Mouse (Mus musculus) lung, embryonic 15.5 days (tissue): ENCODE measurements at regions not wholly inside any gene's neighbourhood (a gene's known extent, or its start where the extent isn't known, plus 50 kb on each side); places are given as distances from the start of the nearest gene placed in this dataset.

ENCODE experiments used
- ATAC-seq: fragments of 200-750 bp; cut with Nextera tagmentation; 2 replicates; pipeline ENCODE4 v1.8.0; 2017; ENCODE audit warnings: moderate number of reproducible peaks, borderline replicate concordance; ENCODE audit not compliant: low FRiP score, low TSS enrichment; ENCODE audit errors: extremely low read depth
- H3K27ac ChIP-seq: fragments of 300-500 bp; sonication (generic); 2 replicates; pipeline ENCODE4 v1.5.1; 2015; ENCODE audit warnings: moderate library complexity, mild to moderate bottlenecking, inconsistent platforms
- H3K27me3 ChIP-seq: fragments of 300-500 bp; sonication (generic); 2 replicates; pipeline ENCODE4 v1.6.1; 2015; ENCODE audit warnings: inconsistent platforms
- H3K36me3 ChIP-seq: fragments of 300-500 bp; sonication (generic); 2 replicates; pipeline ENCODE4 v1.6.1; 2015; ENCODE audit warnings: inconsistent platforms
- H3K4me1 ChIP-seq: fragments of 300-500 bp; sonication (generic); 2 replicates; pipeline ENCODE4 v1.6.1; 2015; ENCODE audit warnings: inconsistent platforms
- H3K4me2 ChIP-seq: fragments of 300-500 bp; sonication (generic); 2 replicates; pipeline ENCODE4 v1.6.1; 2015; ENCODE audit warnings: inconsistent platforms, mild to moderate bottlenecking, moderate library complexity
- H3K4me3 ChIP-seq: fragments of 300-500 bp; sonication (generic); 2 replicates; pipeline ENCODE4 v1.5.1; 2015; ENCODE audit warnings: mild to moderate bottlenecking, inconsistent platforms
- H3K9ac ChIP-seq: fragments of 300-500 bp; sonication (generic); 2 replicates; pipeline ENCODE4 v1.6.1; 2015; ENCODE audit warnings: inconsistent platforms
- H3K9me3 ChIP-seq: fragments of 300-500 bp; sonication (generic); 2 replicates; pipeline ENCODE4 v1.6.1; 2016; ENCODE audit warnings: inconsistent platforms
- WGBS: fragments of 180-500 bp; shearing (Covaris S2); methylation state at CpG from one replicate; pipeline ENCODE4 v1.1.7; 2015; 5-methylcytosine and 5-hydroxymethylcytosine counted together

DNA sequence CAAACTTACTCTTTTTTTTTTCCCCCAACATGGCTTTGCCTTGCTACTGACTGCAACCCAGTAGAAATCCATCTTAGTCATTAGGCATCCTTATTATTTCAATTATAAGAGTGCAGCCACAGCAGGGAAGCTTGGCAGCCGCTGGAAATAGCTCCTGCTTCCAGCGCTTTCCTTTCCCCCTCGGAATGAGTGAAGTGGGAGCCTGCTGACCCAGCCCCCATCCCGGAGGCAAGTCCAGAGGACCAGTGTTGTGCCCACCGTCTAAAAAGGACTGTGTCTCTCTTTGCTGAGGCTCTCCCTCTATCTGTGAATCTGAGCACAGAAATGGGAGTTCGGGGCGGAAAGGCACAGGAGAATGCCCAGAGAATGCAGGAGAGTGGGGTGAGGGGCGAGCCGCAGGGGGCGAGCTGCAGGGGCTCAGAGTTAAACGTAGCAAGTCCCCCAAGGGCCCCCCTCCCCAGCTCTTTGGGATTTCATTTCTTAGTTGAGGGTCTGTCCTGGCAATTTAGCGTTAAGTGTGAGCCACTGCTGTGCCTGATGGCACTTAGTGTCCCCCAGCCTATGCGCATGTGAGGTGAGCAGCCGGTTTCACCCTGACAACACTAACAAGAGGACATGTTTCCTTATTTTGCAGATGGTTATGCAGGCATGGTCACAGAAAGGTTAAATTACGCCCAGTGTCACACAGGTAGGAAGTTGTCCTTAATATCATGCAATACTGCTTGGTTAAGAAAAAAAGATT lies 117.4 kb upstream of the Arid2 start:
- H3K4me3 ChIP-seq, result no peak overlapping the region

DNA sequence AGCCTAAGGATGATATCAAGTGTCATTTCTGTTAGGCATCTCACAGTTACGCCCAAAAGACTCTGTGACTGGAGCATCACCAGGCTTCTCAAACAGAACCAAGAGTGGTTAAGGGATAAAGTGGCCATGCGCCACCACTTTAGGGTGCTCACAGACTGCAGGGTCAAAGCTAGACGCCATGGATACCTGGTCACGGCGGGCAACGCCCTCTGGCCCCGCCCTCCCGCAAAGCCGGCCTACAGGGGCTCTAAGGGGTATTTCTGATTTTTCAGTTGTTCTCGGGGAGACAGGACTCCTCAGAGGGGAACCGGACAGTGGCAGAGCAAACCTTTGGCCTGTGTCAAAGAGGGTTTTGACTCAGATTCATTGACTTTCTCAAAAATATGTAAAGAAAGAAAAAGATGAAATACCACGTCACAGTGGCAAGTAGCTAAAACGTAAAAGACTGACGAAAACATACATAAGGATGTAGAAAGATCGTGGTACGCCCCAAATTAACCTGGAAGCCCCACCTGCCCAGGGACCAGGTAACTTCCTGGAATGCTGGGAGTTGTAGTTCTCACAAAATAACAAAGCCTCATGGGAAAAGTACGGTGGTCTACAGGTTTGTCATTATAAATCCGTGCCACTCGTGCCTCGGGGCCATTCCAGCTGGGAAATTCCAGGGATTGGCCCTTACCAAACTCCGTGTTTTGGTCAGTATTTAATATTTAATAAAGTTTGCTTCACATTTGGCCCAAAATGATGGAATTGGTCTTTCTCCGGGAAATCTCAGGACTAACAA lies 116.1 kb upstream of the Arid2 start:
- WGBS, result 10% methylated on average over 22 of the region's 22 CpGs
- ATAC-seq, result peak; percentile 74
- H3K27me3 ChIP-seq, result peaks cover 22% of the 10 kb centered on the region
- no peaks in the 10 kb centered on the region for H3K4me1 ChIP-seq
- H3K36me3 ChIP-seq, result no peaks in the 10 kb centered on the region
- H3K9me3 ChIP-seq, result no peaks in the 10 kb centered on the region
- H3K27ac ChIP-seq, result 0 out of 2 replicates have a peak overlapping the region, but pooled peaks have one; percentile 29
- H3K4me2 ChIP-seq, result peak overlapping the region; percentile 40
- no peak overlapping the region for H3K9ac ChIP-seq
- H3K4me3 ChIP-seq, result peak overlapping the region; percentile 35

More for the DNA sequence above, 117.4 kb upstream of the Arid2 start:
- peaks cover 22% of the 10 kb centered on the region for H3K27me3 ChIP-seq
- no peaks in the 10 kb centered on the region for H3K9me3 ChIP-seq
- H3K4me2 ChIP-seq, result peak overlapping the region; percentile 28; the same call in 1 of the 2 replicates
- no peak overlapping the region for H3K27ac ChIP-seq
- H3K9ac ChIP-seq, result no peak overlapping the region
- no peak for ATAC-seq
- H3K36me3 ChIP-seq, result no peaks in the 10 kb centered on the region
- 14% methylated on average over 15 of the region's 15 CpGs for WGBS
- H3K4me1 ChIP-seq, result no peaks in the 10 kb centered on the region

DNA sequence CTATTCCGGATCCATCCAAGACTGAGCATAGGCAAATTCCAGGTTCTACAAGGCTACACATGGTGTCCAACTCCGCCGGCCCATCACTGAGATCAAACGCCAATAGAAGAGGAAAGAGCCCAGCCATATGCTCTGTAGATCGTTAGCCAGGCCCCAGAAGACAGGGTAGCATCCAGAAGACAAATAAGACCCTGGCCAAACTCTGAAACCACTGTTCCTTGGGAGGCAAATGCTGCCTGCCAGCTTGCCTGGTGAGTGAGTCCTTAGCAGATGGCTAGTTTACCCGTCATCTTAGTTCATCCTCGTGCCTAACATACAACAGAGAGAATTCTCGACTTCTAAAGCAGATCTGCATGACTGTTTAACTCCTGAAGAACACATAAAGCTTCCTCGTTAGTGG lies 109.4 kb upstream of the Arid2 start:
- ATAC-seq, result no peak
- H3K4me2 ChIP-seq, result no peak overlapping the region
- H3K9ac ChIP-seq, result no peak overlapping the region
- no peaks in the 10 kb centered on the region; the same call in 1 of the 2 replicates for H3K27me3 ChIP-seq
- 76% methylated on average over 9 of the region's 9 CpGs for WGBS
- no peaks in the 10 kb centered on the region for H3K9me3 ChIP-seq
- no peak overlapping the region for H3K27ac ChIP-seq
- no peaks in the 10 kb centered on the region for H3K4me1 ChIP-seq
- no peaks in the 10 kb centered on the region for H3K36me3 ChIP-seq
- no peak overlapping the region for H3K4me3 ChIP-seq

DNA sequence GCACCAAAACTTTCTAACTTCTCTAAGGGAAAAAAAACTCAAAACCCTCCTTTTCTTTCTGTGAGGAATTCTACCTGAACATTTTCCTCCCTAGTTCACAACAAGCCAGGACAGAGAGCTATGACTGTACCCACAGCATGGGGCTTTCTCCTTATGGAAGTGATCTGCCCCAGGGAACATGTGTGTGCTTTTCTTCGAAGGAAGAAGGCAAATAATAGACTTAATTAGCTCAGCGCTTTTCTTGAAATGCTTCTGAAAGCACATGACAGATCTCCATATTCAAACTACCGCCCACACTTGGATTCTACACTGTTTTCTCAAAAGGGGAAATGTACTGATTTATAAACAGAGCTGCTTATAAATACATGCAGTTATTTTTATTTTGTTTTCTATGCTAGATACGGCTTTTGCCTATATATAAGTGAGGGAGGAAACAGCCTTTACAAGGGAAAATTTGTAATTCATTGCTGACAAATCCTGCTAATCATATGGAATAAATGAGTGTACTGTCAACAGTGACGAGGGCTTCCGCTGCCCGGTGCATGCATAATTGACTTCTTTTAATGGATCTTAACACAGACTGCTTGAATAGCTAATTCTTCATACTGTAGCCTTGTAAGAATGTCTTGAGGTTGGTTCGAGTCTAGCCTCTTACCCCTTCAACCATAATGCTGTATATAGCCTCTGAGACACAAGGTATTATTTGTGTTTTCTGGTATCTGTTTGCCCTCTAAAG lies 108.8 kb upstream of the Arid2 start:
- 84% methylated on average over 8 of the region's 8 CpGs for WGBS
- H3K4me3 ChIP-seq, result no peak overlapping the region
- no peaks in the 10 kb centered on the region; the same call in 1 of the 2 replicates for H3K27me3 ChIP-seq
- no peaks in the 10 kb centered on the region for H3K4me1 ChIP-seq
- no peak overlapping the region for H3K4me2 ChIP-seq
- H3K27ac ChIP-seq, result no peak overlapping the region
- H3K36me3 ChIP-seq, result no peaks in the 10 kb centered on the region
- ATAC-seq, result no peak
- no peak overlapping the region for H3K9ac ChIP-seq
- H3K9me3 ChIP-seq, result no peaks in the 10 kb centered on the region

DNA sequence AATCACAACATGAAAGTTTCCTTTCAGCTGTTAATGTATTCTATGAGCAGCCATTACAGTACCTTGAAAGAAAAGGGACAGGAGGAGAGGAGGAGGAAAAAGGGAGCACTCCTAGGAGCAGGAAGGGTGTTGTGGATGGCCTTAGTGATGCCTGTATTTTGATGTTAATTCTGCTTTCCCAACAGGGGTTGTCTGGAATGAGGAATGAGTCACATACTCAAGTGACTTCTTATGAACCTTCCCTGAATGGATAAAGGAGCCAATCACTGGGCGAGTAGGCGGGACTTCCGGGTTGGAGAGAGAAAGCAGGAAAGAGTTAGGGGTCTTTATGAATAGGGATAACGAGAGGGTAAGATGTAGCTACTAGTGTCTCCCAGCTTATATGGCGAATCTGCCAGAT lies 107.8 kb upstream of the Arid2 start:
- Histone ChIP-seq H3K9ac (no peak overlapping the region), H3K36me3 (no peaks in the 10 kb centered on the region), H3K27ac (no peak overlapping the region), H3K4me1 (no peaks in the 10 kb centered on the region), H3K4me2 (no peak overlapping the region), H3K4me3 (no peak overlapping the region), H3K9me3 (no peaks in the 10 kb centered on the region), H3K27me3 (no peaks in the 10 kb centered on the region)
- WGBS, result 81% methylated on average over 5 of the region's 5 CpGs
- ATAC-seq, result no peak

DNA sequence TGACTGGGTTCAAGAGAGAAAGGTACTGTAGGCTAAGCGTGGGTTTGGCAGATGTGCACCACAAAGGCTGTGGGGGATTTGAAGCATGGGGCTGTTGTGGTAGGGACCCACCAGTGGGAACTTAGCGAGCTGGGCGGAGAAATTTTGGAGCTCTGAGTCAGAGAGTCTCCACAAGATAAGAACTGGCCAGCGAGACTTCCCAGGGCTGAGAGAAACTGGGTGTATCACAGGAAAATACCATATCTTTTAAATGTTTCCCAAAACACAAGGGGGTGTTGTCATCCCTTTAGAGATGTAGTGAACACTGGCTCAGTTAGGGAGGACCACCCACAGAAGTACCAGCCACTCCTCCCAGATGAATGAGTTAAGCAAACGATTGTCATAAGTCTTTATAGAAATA lies 107.3 kb upstream of the Arid2 start:
- Histone ChIP-seq H3K4me1 (no peaks in the 10 kb centered on the region), H3K36me3 (no peaks in the 10 kb centered on the region), H3K27ac (no peak overlapping the region), H3K4me2 (no peak overlapping the region), H3K27me3 (no peaks in the 10 kb centered on the region), H3K9me3 (no peaks in the 10 kb centered on the region), H3K9ac (no peak overlapping the region), H3K4me3 (no peak overlapping the region)
- no peak for ATAC-seq
- WGBS, result 73% methylated on average over 5 of the region's 5 CpGs

DNA sequence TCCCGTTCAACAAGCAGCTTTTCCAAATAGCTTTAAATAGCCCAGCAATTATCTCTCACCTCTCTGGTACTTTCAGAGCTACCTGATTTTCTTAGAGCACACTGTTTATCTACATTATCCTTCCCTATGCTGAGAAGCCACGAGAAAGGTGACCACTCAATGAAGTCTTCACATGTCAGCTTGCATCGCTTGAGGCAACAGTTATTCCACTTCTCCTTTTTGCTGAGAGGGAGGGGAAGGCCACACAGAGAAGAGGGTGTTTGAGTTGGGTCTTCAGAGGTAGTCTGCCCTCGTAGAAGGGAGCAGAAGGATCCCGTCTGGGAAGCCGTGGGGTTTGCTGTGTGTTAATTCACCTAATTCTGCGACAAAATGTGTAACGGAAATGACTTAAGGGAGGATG lies 106.3 kb upstream of the Arid2 start:
- no peak overlapping the region for H3K9ac ChIP-seq
- H3K36me3 ChIP-seq, result no peaks in the 10 kb centered on the region
- no peak overlapping the region for H3K4me2 ChIP-seq
- no peak overlapping the region for H3K4me3 ChIP-seq
- H3K27me3 ChIP-seq, result no peaks in the 10 kb centered on the region
- H3K4me1 ChIP-seq, result 0 out of 2 replicates have a peak, but pooled peaks cover 3% of the 10 kb centered on the region
- WGBS, result 83% methylated on average over 8 of the region's 8 CpGs
- no peak for ATAC-seq
- H3K27ac ChIP-seq, result no peak overlapping the region
- H3K9me3 ChIP-seq, result no peaks in the 10 kb centered on the region

DNA sequence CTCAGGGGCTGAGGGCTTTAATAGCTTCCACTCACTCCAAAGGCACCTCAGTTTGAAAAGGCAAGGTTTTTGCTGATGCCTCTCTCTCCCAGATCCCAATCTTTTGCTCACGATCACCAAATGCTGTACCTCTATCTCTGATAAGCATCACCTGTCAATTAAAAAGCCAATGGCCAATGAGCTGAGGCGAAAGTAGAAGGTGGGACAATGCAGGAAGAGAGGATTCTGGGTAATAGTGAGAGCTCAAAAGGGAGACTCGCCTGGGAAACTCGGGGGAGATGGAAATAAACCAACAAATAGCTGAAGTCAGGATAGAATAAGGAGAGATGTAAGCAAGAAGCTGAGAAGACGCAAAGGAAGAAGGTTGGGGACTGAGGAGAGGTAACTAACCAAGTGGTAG lies 105.0 kb upstream of the Arid2 start:
- H3K27me3 ChIP-seq, result no peaks in the 10 kb centered on the region
- H3K36me3 ChIP-seq, result no peaks in the 10 kb centered on the region
- H3K4me1 ChIP-seq, result 0 out of 2 replicates have a peak, but pooled peaks cover 3% of the 10 kb centered on the region
- no peak overlapping the region for H3K4me3 ChIP-seq
- H3K4me2 ChIP-seq, result no peak overlapping the region
- no peak for ATAC-seq
- H3K9ac ChIP-seq, result no peak overlapping the region
- H3K9me3 ChIP-seq, result no peaks in the 10 kb centered on the region
- WGBS, result 73% methylated on average over 5 of the region's 5 CpGs
- no peak overlapping the region for H3K27ac ChIP-seq

DNA sequence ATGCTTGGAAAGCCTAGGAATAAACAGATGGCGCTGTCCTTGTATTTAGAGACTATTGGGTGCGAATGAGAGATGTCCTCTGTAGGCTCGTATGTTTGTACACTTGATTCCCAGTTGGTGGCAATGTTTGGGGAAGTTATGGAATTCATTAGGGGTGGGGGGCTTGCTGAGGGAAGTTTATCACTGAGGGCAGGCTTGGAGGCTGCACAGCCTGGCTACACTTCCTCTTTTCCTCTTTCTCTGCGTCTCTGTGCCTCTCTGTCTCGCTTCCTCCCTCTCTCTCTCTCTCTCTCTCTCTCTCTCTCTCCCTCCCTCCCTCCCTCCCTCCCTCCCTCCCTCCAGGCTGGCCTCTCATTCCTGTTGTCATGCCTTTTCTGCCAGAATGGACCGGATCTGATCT lies 104.2 kb upstream of the Arid2 start:
- H3K36me3 ChIP-seq, result no peaks in the 10 kb centered on the region
- WGBS, result 57% methylated on average over 6 of the region's 6 CpGs
- 0 out of 2 replicates have a peak, but pooled peaks cover 3% of the 10 kb centered on the region for H3K4me1 ChIP-seq
- no peak for ATAC-seq
- no peak overlapping the region for H3K4me2 ChIP-seq
- no peak overlapping the region for H3K4me3 ChIP-seq
- no peak overlapping the region for H3K27ac ChIP-seq
- H3K9me3 ChIP-seq, result no peaks in the 10 kb centered on the region
- no peak overlapping the region for H3K9ac ChIP-seq
- H3K27me3 ChIP-seq, result no peaks in the 10 kb centered on the region

DNA sequence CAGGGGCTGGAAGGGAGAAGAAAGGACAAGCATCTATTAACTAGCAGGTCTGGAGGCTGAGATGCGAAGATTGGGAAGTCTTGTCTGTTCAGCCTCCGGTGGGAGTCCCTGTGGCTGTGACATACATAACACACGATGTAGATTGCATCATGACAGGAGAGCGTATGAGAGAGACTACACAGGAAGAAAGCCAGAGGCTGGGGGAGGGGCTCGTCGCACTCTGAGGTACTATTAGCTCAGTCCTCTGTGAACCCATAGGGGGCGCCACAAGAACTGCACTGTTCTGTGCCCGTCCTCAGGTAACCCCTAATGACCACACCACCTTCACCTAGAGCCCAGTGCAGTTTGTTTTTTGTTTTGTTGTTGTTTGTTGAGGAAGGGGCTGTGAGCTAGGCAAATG lies 102.7 kb upstream of the Arid2 start:
- no peaks in the 10 kb centered on the region for H3K27me3 ChIP-seq
- H3K4me1 ChIP-seq, result 0 out of 2 replicates have a peak, but pooled peaks cover 3% of the 10 kb centered on the region
- no peak overlapping the region for H3K9ac ChIP-seq
- no peak overlapping the region for H3K4me3 ChIP-seq
- 67% methylated on average over 8 of the region's 8 CpGs for WGBS
- no peak for ATAC-seq
- no peak overlapping the region for H3K27ac ChIP-seq
- H3K9me3 ChIP-seq, result no peaks in the 10 kb centered on the region
- H3K36me3 ChIP-seq, result no peaks in the 10 kb centered on the region
- no peak overlapping the region for H3K4me2 ChIP-seq

DNA sequence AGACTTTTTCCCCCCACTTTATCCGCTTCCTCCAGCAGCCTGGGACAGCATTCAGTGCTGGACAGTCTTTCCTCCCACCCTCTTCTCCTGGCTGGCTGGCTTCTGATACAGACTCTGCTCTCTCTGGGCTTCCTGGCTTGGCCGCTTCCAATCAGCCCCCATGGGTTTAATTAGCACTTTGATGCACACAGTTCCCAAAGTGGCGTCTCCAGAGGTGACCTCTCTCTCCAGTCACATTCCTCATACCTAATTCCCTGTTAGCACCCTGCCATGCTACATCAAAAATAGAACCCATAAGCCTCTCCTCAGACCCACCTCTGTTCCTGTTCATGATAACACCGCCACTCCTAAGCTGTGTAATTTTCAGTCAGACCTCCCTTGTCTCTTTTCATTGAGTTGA lies 101.9 kb upstream of the Arid2 start:
- Histone ChIP-seq H3K27ac (no peak overlapping the region), H3K27me3 (no peaks in the 10 kb centered on the region), H3K4me1 (0 out of 2 replicates have a peak, but pooled peaks cover 3% of the 10 kb centered on the region), H3K9ac (no peak overlapping the region), H3K4me3 (no peak overlapping the region), H3K9me3 (no peaks in the 10 kb centered on the region), H3K4me2 (no peak overlapping the region), H3K36me3 (no peaks in the 10 kb centered on the region)
- no peak for ATAC-seq
- 43% methylated on average over 4 of the region's 4 CpGs for WGBS

DNA sequence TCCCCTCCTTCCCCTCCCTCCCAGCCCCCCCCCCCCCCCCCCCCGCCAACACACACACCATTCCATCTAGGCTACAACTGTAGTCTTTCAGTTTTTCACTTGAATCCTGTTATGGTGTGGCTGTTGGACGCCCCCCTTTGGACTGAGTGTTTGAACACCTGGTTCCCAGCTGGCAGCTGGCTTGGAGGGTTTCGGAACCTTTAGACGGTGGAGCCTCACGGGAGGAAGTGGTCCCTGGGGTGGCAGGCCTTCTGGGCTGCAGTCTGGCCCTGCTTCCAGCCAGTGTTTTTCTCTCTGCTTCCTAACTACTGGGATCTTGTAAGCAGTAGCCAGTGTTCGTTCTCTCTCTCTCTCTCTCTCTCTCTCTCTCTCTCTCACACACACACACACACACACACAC lies 101.4 kb upstream of the Arid2 start:
- H3K27ac ChIP-seq, result no peak overlapping the region
- no peak for ATAC-seq
- WGBS, result 16% methylated on average over 5 of the region's 6 CpGs
- no peak overlapping the region for H3K4me3 ChIP-seq
- no peaks in the 10 kb centered on the region for H3K9me3 ChIP-seq
- 0 out of 2 replicates have a peak, but pooled peaks cover 3% of the 10 kb centered on the region for H3K4me1 ChIP-seq
- H3K27me3 ChIP-seq, result no peaks in the 10 kb centered on the region
- no peaks in the 10 kb centered on the region for H3K36me3 ChIP-seq
- H3K4me2 ChIP-seq, result no peak overlapping the region
- H3K9ac ChIP-seq, result no peak overlapping the region
